Mouse (Mus musculus): ENCODE measurements around the gene Eef1akmt3. TPM values are rescaled to one million over a fixed set of nuclear protein-coding genes. Genes with fewer than 3 reads are reported as not detected.
A peak's percentile ranks its signal among the peaks of the same experiment; 100 is the strongest.

The Eef1akmt3 gene
- total RNA-seq, 1 experiment, result 0.49 TPM

GRCm38 (mm10) chr10:127050119-127050474, 8.8 kb upstream of the Eef1akmt3 start:
- in situ Hi-C loops (cut with MboI; ENCODE audit: low sequenced_read_pairs in 2 of 2, unreplicated experiment in 2 of 2), result no loop called here
- Histone ChIP-seq H3K4me3 (ENCODE audit: insufficient read depth in 1 of 2, low read depth in 1 of 2, low read length in 2 of 2, poor library complexity in 1 of 2, severe bottlenecking in 1 of 2) (no peak overlapping the region; a peak in 1 of 4 replicates), H3K9ac (ENCODE audit: insufficient read depth, low read depth, low read length, poor library complexity, severe bottlenecking) (no peak overlapping the region), H3K27ac (ENCODE audit: insufficient read depth, low read depth, low read length, poor library complexity, severe bottlenecking) (no peak overlapping the region), H3K9me3 (ENCODE audit: control insufficient read depth, insufficient read depth, low read depth, low read length) (no peaks in the 10 kb centered on the region), H3K36me3 (ENCODE audit: control insufficient read depth, insufficient read depth, low read length, poor library complexity, severe bottlenecking) (peaks cover 4% of the 10 kb centered on the region), H3K4me1 (ENCODE audit: control insufficient read depth in 2 of 2, insufficient read depth in 2 of 2, low read length in 2 of 2, poor library complexity in 1 of 2) (peaks cover 0 to 7% of the 10 kb centered on the region in 2 experiments; a peak in 1 of 4 replicates)
- DNase-seq (ENCODE audit: low read depth, low spot score), result no peak
- TF ChIP-seq ZNF384 (IDR thresholded peaks at IDR 0.05; ENCODE audit: low read depth, low read length) (no peak), CHD2 (IDR thresholded peaks at IDR 0.05; ENCODE audit: low read depth, low read length) (no peak), ZC3H11A (IDR thresholded peaks at IDR 0.05; ENCODE audit: borderline replicate concordance, low read depth, low read length) (no peak), MAFK (IDR thresholded peaks at IDR 0.05; ENCODE audit: insufficient read depth, low read depth, low read length) (no peak), HCFC1 (IDR thresholded peaks at IDR 0.05; ENCODE audit: borderline replicate concordance, insufficient read depth, low read length) (no peak)

DNA sequence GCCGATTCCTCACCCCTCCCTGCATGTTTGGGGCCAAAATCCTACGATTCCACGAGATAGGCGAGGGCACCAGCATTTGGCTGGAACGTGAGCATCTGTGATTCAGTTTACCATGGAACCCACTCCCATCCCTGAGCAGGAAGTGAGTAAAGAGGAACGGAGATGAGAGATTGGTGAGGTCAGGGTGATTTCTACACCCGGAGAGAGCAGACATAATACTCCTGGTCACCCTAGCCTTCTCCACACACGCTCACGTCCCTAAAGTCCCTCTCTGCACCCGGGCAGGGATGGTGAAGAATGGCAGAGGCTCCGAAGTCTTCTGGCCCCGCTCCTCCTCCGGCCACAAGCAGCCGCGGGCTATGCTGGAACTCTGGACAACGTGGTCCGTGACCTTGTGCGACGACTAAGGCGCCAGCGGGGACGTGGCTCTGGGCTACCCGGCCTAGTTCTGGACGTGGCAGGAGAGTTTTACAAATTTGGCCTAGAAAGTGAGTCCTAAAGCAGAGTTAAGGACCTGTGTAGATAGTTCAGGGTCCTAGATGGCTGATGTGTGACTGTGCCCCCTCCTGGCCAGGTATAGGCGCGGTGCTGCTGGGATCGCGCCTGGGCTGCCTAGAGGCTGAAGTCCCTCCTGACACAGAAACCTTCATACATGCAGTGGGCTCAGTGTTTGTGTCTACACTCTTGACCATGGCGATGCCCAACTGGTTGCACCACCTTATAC, 8.2 kb upstream of the Eef1akmt3 start:
- no peak for TF ChIP-seq MAFK (IDR thresholded peaks at IDR 0.05; ENCODE audit: insufficient read depth, low read depth, low read length)
- TF ChIP-seq ZC3H11A (IDR thresholded peaks at IDR 0.05; ENCODE audit: borderline replicate concordance, low read depth, low read length), result no peak
- TF ChIP-seq CHD2 (IDR thresholded peaks at IDR 0.05; ENCODE audit: low read depth, low read length), result no peak
- no peak for TF ChIP-seq HCFC1 (IDR thresholded peaks at IDR 0.05; ENCODE audit: borderline replicate concordance, insufficient read depth, low read length)
- TF ChIP-seq ZNF384 (IDR thresholded peaks at IDR 0.05; ENCODE audit: low read depth, low read length), result no peak
- Histone ChIP-seq H3K36me3 (ENCODE audit: control insufficient read depth, insufficient read depth, low read length, poor library complexity, severe bottlenecking) (peaks cover 10% of the 10 kb centered on the region), H3K4me1 (ENCODE audit: control insufficient read depth in 2 of 2, insufficient read depth in 2 of 2, low read length in 2 of 2, poor library complexity in 1 of 2) (peaks cover 0 to 7% of the 10 kb centered on the region in 2 experiments; a peak in 1 of 4 replicates), H3K27ac (ENCODE audit: insufficient read depth, low read depth, low read length, poor library complexity, severe bottlenecking) (no peak overlapping the region), H3K9me3 (ENCODE audit: control insufficient read depth, insufficient read depth, low read depth, low read length) (no peaks in the 10 kb centered on the region), H3K4me3 (ENCODE audit: insufficient read depth in 1 of 2, low read depth in 1 of 2, low read length in 2 of 2, poor library complexity in 1 of 2, severe bottlenecking in 1 of 2) (peak overlapping the region; percentile 56 to 60), H3K9ac (ENCODE audit: insufficient read depth, low read depth, low read length, poor library complexity, severe bottlenecking) (peak overlapping the region; percentile 29; the same call in 1 of the 2 replicates)
- in situ Hi-C loops (cut with MboI; ENCODE audit: low sequenced_read_pairs in 2 of 2, unreplicated experiment in 2 of 2), result no loop called here
- no peak for DNase-seq (ENCODE audit: low read depth, low spot score)

DNA sequence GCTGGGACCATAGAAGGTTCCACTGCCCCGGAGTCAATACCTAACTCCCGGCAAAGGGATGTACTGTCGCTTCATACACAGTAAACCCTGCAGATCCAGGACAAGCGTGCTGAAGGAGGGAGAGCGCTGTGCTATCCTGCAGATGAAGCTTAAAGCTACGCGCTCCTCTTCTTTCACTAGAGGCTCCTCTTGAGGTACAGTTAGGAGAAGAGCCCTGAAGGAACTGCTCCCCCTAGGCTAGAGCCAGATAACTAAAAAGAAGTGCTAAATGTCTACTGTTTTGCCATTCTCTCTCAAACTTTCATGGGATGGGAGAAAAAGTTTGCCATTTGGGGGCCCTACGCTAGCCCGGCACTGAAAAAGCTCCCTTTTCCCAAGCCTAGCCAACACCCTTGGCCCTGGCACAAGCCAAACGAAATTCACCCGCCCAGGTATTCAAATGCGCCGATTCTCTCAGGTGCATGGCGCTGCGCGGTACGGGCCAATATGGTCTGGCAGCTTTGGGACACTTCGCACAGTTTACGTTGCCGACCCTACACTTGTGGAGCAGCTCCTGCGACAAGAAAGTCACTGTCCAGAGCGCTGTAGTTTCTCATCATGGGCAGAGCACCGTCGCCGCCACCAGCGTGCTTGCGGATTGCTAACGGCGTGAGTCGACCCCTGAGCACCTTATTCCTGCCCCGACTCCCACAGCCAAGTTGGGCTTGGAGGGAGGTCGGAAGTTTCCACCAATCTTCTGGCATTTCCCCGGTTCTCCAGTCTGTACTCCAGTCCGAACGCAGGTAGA, 7.5 kb upstream of the Eef1akmt3 start:
- Histone ChIP-seq H3K36me3 (ENCODE audit: control insufficient read depth, insufficient read depth, low read length, poor library complexity, severe bottlenecking) (peaks cover 13% of the 10 kb centered on the region), H3K9me3 (ENCODE audit: control insufficient read depth, insufficient read depth, low read depth, low read length) (no peaks in the 10 kb centered on the region), H3K4me3 (ENCODE audit: insufficient read depth in 1 of 2, low read depth in 1 of 2, low read length in 2 of 2, poor library complexity in 1 of 2, severe bottlenecking in 1 of 2) (peak overlapping the region; percentile 56 to 60), H3K9ac (ENCODE audit: insufficient read depth, low read depth, low read length, poor library complexity, severe bottlenecking) (peak overlapping the region; percentile 15; the same call in 1 of the 2 replicates), H3K27ac (ENCODE audit: insufficient read depth, low read depth, low read length, poor library complexity, severe bottlenecking) (no peak overlapping the region), H3K4me1 (ENCODE audit: control insufficient read depth in 2 of 2, insufficient read depth in 2 of 2, low read length in 2 of 2, poor library complexity in 1 of 2) (peaks cover 0 to 6% of the 10 kb centered on the region in 2 experiments; a peak in 1 of 4 replicates)
- DNase-seq (ENCODE audit: low read depth, low spot score), result no peak
- no peak for TF ChIP-seq ZNF384 (IDR thresholded peaks at IDR 0.05; ENCODE audit: low read depth, low read length)
- TF ChIP-seq CHD2 (IDR thresholded peaks at IDR 0.05; ENCODE audit: low read depth, low read length), result no peak
- TF ChIP-seq HCFC1 (IDR thresholded peaks at IDR 0.05; ENCODE audit: borderline replicate concordance, insufficient read depth, low read length), result no peak
- no peak for TF ChIP-seq MAFK (IDR thresholded peaks at IDR 0.05; ENCODE audit: insufficient read depth, low read depth, low read length)
- TF ChIP-seq ZC3H11A (IDR thresholded peaks at IDR 0.05; ENCODE audit: borderline replicate concordance, low read depth, low read length), result no peak
- in situ Hi-C loops (cut with MboI; ENCODE audit: low sequenced_read_pairs in 2 of 2, unreplicated experiment in 2 of 2), result no loop called here

DNA sequence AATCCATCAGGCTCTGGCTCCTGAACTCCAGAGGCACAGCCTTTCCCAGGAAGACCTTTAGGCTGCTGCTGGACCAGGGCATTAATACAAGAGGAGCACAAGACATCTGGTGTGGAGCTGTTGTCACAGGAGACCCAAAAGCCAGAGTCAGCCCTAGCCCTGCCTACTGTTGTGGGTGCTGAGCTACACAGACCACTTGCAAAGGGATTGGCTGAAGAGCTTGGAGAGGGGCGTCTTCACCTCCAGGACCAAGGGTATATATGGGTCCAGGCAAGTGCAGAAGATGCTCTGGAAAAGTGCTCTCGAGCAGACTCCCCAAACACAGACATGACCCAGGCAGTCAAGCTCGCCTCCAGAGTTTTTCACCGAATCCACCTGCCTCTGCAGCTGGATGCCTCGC, 6.6 kb upstream of the Eef1akmt3 start, which contains the start of gene Cyp27b1:
TSS of gene Cyp27b1 (plus strand) at position 297 of the 400 bp plus-strand sequence.
- H3K4me3 ChIP-seq (ENCODE audit: insufficient read depth in 1 of 2, low read depth in 1 of 2, low read length in 2 of 2, poor library complexity in 1 of 2, severe bottlenecking in 1 of 2), result peak within 1 kb of the TSS; percentile 56 to 60
- H3K9me3 ChIP-seq (ENCODE audit: control insufficient read depth, insufficient read depth, low read depth, low read length), result no peaks in the 10 kb centered on the region
- no peak for DNase-seq (ENCODE audit: low read depth, low spot score)
- peaks cover 0 to 6% of the 10 kb centered on the region in 2 experiments; a peak in 2 of 4 replicates for H3K4me1 ChIP-seq (ENCODE audit: control insufficient read depth in 2 of 2, insufficient read depth in 2 of 2, low read length in 2 of 2, poor library complexity in 1 of 2)
- H3K27ac ChIP-seq (ENCODE audit: insufficient read depth, low read depth, low read length, poor library complexity, severe bottlenecking), result no peak within 1 kb of the TSS
- in situ Hi-C loops (cut with MboI; ENCODE audit: low sequenced_read_pairs in 2 of 2, unreplicated experiment in 2 of 2), result no loop called here
- peak within 1 kb of the TSS; percentile 15; the same call in 1 of the 2 replicates for H3K9ac ChIP-seq (ENCODE audit: insufficient read depth, low read depth, low read length, poor library complexity, severe bottlenecking)
- TF ChIP-seq MAFK (IDR thresholded peaks at IDR 0.05; ENCODE audit: insufficient read depth, low read depth, low read length) (no peak), ZNF384 (IDR thresholded peaks at IDR 0.05; ENCODE audit: low read depth, low read length) (no peak), CHD2 (IDR thresholded peaks at IDR 0.05; ENCODE audit: low read depth, low read length) (no peak), HCFC1 (IDR thresholded peaks at IDR 0.05; ENCODE audit: borderline replicate concordance, insufficient read depth, low read length) (no peak), ZC3H11A (IDR thresholded peaks at IDR 0.05; ENCODE audit: borderline replicate concordance, low read depth, low read length) (no peak)
- H3K36me3 ChIP-seq (ENCODE audit: control insufficient read depth, insufficient read depth, low read length, poor library complexity, severe bottlenecking), result peaks cover 19% of the 10 kb centered on the region

Measured in ES-E14 (cell line).